Comparison of ENCODE assay signal across 17 mouse cellular contexts in the genomic region with DNA sequence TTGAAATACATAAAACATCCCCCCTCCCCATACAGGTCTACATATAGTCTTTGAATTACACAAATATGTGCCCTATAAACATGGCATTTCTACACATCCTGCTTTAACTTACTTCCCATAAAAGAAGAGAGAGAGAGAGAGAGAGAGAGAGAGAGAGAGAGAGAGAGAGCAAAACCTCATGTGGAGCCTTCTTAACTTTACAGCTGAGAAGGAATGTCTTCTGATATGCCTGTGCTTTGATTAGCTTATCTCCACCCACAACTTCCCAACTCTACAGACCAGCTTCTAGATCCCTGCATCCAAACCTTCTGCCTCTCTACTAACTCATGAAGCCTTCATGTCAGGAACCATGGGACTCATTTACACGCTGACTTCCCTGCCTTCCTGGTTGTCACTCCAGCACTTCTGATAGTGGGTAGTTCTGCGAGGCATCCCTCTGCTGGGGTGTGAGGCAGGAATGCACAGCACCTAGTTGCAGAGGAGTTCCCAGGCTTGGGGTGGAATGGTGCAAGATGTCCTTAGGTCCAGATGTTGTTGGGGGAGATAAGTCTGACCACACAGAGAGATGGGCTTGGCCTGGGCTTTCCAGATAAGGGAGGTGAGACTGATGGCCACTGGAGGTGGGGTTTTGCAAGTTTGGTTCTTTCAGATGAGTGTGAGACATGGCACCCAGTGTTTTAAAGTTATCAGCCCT.
DNase-seq lines count a peak whose midpoint lies in the region; ATAC-seq and TF ChIP-seq lines count a peak whose summit lies in the region.
"Had no signal": no experiment of that assay in that cellular context is flagged by ENCODE, and none has a peak within 500 bp of the region (broad histone marks: within the 10 kb centered on the region; RNA-seq: fewer than 3 reads in every experiment).

No protein-coding gene starts in this region.

- H3K4me1 ChIP-seq in heart, embryonic 10.5 days = peaks cover 13% of the 10 kb centered on the region
- H3K4me1 ChIP-seq in MEL (ENCODE audit: control insufficient read depth in 1 of 2, insufficient read depth in 2 of 2, low read length in 2 of 2) = peaks cover 31 to 62% of the 10 kb centered on the region in 2 experiments
- H3K4me1 ChIP-seq in liver, embryonic 15.5 days (replicated peaks) = peaks cover 76% of the 10 kb centered on the region
- H3K4me1 ChIP-seq: limb, embryonic 10.5 days; neural tube, embryonic 15.5 days had no signal

- WGBS in heart, embryonic 10.5 days = 9% methylated on average over 2 of the region's 2 CpGs
- WGBS in liver, embryonic 15.5 days (ENCODE audit: insufficient replicate concordance) = 12% methylated on average over 2 of the region's 2 CpGs

- intact Hi-C loops in heart, postnatal 36 days (cut with DNase I) = no loop called here

- H3K9ac ChIP-seq in MEL (ENCODE audit: control insufficient read depth, low read depth, low read length, poor library complexity, severe bottlenecking) = no peak overlapping the region
- H3K9ac ChIP-seq in liver, embryonic 15.5 days = no peak overlapping the region
- H3K9ac ChIP-seq: forebrain, postnatal 0 days; hindbrain, embryonic 14.5 days; lung, embryonic 14.5 days; neural tube, embryonic 15.5 days had no signal

- no peak for TF ChIP-seq CTCF in MEL (IDR thresholded peaks at IDR 0.05 in 2 of 3, conservative IDR thresholded peaks at IDR 0.05 in 1 of 3; ENCODE audit: control insufficient read depth in 1 of 3, insufficient read depth in 1 of 3, low read depth in 2 of 3, low read length in 3 of 3, poor library complexity in 1 of 3, severe bottlenecking in 1 of 3)

- H3K9me3 ChIP-seq in heart, embryonic 10.5 days = no peaks in the 10 kb centered on the region
- H3K9me3 ChIP-seq in MEL (replicated peaks; ENCODE audit: insufficient read depth, low read length) = no peaks in the 10 kb centered on the region
- H3K9me3 ChIP-seq in liver, embryonic 15.5 days (replicated peaks) = no peaks in the 10 kb centered on the region
- H3K9me3 ChIP-seq: limb, embryonic 10.5 days; neural tube, embryonic 15.5 days had no signal

- peak; percentile 71 for ATAC-seq in erythroid progenitor cell, adult 5-6 weeks (replicated peaks; ENCODE audit: low FRiP score, poor library complexity, severe bottlenecking)
- peak; percentile 82 for ATAC-seq in liver, embryonic 15.5 days (ENCODE audit: insufficient read depth)
- ATAC-seq: forebrain, postnatal 0 days had no signal

- H3K4me3 ChIP-seq in heart, embryonic 10.5 days = no peak overlapping the region
- no peak overlapping the region for H3K4me3 ChIP-seq in MEL (ENCODE audit: control insufficient read depth in 1 of 2, insufficient read depth in 1 of 2, low read depth in 2 of 2, low read length in 2 of 2)
- H3K4me3 ChIP-seq in liver, embryonic 15.5 days (replicated peaks) = no peak overlapping the region
- H3K4me3 ChIP-seq: limb, embryonic 10.5 days; neural tube, embryonic 15.5 days had no signal

- H3K27me3 ChIP-seq in heart, embryonic 10.5 days (ENCODE audit: insufficient read depth, poor library complexity, severe bottlenecking) = no peaks in the 10 kb centered on the region
- no peaks in the 10 kb centered on the region for H3K27me3 ChIP-seq in MEL (ENCODE audit: control insufficient read depth in 1 of 2, insufficient read depth in 2 of 2, low read length in 2 of 2)
- no peaks in the 10 kb centered on the region for H3K27me3 ChIP-seq in liver, embryonic 15.5 days
- H3K27me3 ChIP-seq: neural tube, embryonic 15.5 days had no signal

- peak overlapping the region; percentile 59; the same call in 1 of the 2 replicates for H3K27ac ChIP-seq in heart, embryonic 10.5 days
- no peak overlapping the region for H3K27ac ChIP-seq in MEL (ENCODE audit: control insufficient read depth, low read depth, low read length)
- peak overlapping the region; percentile 72 for H3K27ac ChIP-seq in liver, embryonic 15.5 days (replicated peaks)
- H3K27ac ChIP-seq: hindbrain, embryonic 14.5 days; limb, embryonic 10.5 days; neural tube, embryonic 15.5 days had no signal

- TF ChIP-seq EP300 in MEL (IDR thresholded peaks at IDR 0.05; ENCODE audit: low read depth in 1 of 2, low read length in 2 of 2) = peak; percentile 21 to 62; a peak in 3 of 4 replicates

- TF ChIP-seq POLR2A in MEL (IDR thresholded peaks at IDR 0.05; ENCODE audit: control insufficient read depth in 1 of 2, insufficient read depth in 1 of 2, low read depth in 1 of 2, low read length in 2 of 2, poor library complexity in 1 of 2) = no peak

- peak; percentile 92 for DNase-seq in heart, embryonic 10.5 days (ENCODE audit: low spot score)
- no peak for DNase-seq in heart, postnatal 36 days
- DNase-seq in MEL (ENCODE audit: low read depth, low spot score) (peak; percentile 39), MN1 (ENCODE audit: low spot score) (no peak)
- no peak for DNase-seq in lung, postnatal 25 days (ENCODE audit: low spot score)
- DNase-seq: cerebellum, adult 11-12 months; forebrain, postnatal 0 days; kidney, adult 9 months; layer of hippocampus, postnatal 36 days; lung, embryonic 14.5 days; spleen, adult 18-20 months; thymus, postnatal 25 days had no signal

- no peaks in the 10 kb centered on the region for H3K36me3 ChIP-seq in heart, embryonic 10.5 days
- H3K36me3 ChIP-seq in MEL (ENCODE audit: control insufficient read depth in 1 of 2, insufficient read depth in 2 of 2, low read length in 2 of 2) = peaks cover 0 to 70% of the 10 kb centered on the region in 2 experiments; a peak in 2 of 4 replicates
- H3K36me3 ChIP-seq in liver, embryonic 15.5 days (replicated peaks) = no peaks in the 10 kb centered on the region
- H3K36me3 ChIP-seq: limb, embryonic 10.5 days; neural tube, embryonic 15.5 days had no signal

- TF ChIP-seq RAD21 in MEL (IDR thresholded peaks at IDR 0.05; ENCODE audit: low read depth, low read length) = no peak

- no peaks in the 10 kb centered on the region for H3K79me2 ChIP-seq in MEL (ENCODE audit: control insufficient read depth, insufficient read depth, low read length, poor library complexity)

- peak overlapping the region; percentile 38 for H3K4me2 ChIP-seq in liver, embryonic 15.5 days
- H3K4me2 ChIP-seq: hindbrain, embryonic 14.5 days; lung, embryonic 14.5 days; neural tube, embryonic 15.5 days had no signal

TF ChIP-seq in MEL, 35 proteins besides CTCF, POLR2A, EP300 and RAD21:
- peak; percentile 45 for TF ChIP-seq GATA1 (IDR thresholded peaks at IDR 0.05; ENCODE audit: low read depth, low read length)
- peak; percentile 52; the same call in 1 of the 2 replicates for TF ChIP-seq MYC (IDR thresholded peaks at IDR 0.05; ENCODE audit: low read depth, low read length)
- peak; percentile 94 for TF ChIP-seq JUND (IDR thresholded peaks at IDR 0.05; ENCODE audit: low read depth, low read length)
- TF ChIP-seq TAL1 (IDR thresholded peaks at IDR 0.05; ENCODE audit: low read length) = peak; percentile 88
- TF ChIP-seq RCOR1 (IDR thresholded peaks at IDR 0.05; ENCODE audit: low read depth, low read length) = peak; percentile 64
- TF ChIP-seq MXI1 (IDR thresholded peaks at IDR 0.05; ENCODE audit: low read depth, low read length) = no peak
- TF ChIP-seq ETS1 (IDR thresholded peaks at IDR 0.05; ENCODE audit: low read depth, low read length) = peak; percentile 54; the same call in 1 of the 2 replicates
- no peak for TF ChIP-seq HCFC1 (IDR thresholded peaks at IDR 0.05; ENCODE audit: low read depth, low read length)

Comparison
In these comparisons a context has a peak if more than half of its experiments do, and no peak if none do; other contexts are left out.
1. DNase-seq: peak in heart, embryonic 10.5 days (single experiment) and MEL (single experiment); none in heart, postnatal 36 days (0 of 2), lung, postnatal 25 days (single experiment) and MN1 (single experiment).